Mouse (Mus musculus): ENCODE measurements around the gene Frmpd3. TPM values are rescaled to one million over a fixed set of nuclear protein-coding genes. Genes with fewer than 3 reads are reported as not detected.

Frmpd3 gene
- polyA plus RNA-seq, 1 experiment from 2014 or later, result not detected

DNA sequence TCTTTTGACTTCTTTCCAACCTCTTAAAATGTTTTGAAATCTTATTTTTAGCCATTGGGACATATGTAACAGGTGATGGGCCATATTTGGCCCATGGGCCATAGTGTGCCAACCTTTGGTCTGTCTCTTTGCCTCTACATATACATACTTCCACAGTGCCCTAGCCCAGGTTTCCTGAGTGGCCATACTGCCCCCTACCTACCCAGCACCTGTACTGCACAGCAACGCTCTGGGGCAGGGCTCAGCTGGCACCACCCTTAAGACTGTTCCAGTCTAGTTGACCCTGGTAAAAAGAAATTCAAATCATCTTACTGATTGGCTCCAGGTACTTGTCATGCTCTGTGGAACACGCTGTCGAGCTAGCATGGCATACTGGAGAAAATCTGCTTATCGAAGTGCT is 60.8 kb downstream of the Frmpd3 start:
- no peak for ATAC-seq
- no peak overlapping the region for H3K4me3 ChIP-seq (ENCODE audit: low read length)
- no peak overlapping the region for H3K27ac ChIP-seq (ENCODE audit: low read length)
- no peaks in the 10 kb centered on the region for H3K36me3 ChIP-seq (ENCODE audit: control insufficient read depth, insufficient read depth, low read length)
- WGBS, result 61% methylated on average over 4 of the region's 4 CpGs
- no peak overlapping the region for H3K9ac ChIP-seq (ENCODE audit: low read depth, low read length)
- no peaks in the 10 kb centered on the region for H3K9me3 ChIP-seq (ENCODE audit: control insufficient read depth, low read length)
- H3K4me1 ChIP-seq (ENCODE audit: control insufficient read depth, insufficient read depth, low read length), result no peaks in the 10 kb centered on the region
- H3K4me2 ChIP-seq (ENCODE audit: low read depth, low read length), result no peak overlapping the region
- 0 out of 2 replicates have a peak, but pooled peaks cover 3% of the 10 kb centered on the region for H3K27me3 ChIP-seq (replicated peaks; ENCODE audit: control insufficient read depth, insufficient read depth, low read length)

DNA sequence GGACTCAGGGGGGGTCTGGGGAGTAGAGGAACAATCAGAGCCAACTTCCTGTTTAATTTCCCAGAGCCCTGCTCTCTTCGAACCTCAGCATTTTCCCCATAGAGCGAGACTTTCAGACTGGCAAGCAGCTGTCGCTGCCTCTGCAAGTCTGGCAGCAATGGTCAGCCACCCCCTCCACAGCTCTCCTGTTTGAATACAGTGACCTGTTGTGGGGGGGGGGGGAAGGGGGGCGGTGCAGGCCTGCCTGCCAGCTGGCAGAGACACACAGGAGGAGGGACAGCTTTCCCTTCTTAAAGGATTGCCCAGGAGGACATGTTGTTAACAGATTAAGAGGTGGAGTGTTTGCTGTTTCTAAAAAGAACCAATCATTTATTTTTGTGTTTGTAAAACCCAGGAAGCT is 64.0 kb downstream of the Frmpd3 start:
- Histone ChIP-seq H3K4me1 (ENCODE audit: control insufficient read depth, insufficient read depth, low read length) (no peaks in the 10 kb centered on the region), H3K27me3 (replicated peaks; ENCODE audit: control insufficient read depth, insufficient read depth, low read length) (0 out of 2 replicates have a peak, but pooled peaks cover 3% of the 10 kb centered on the region), H3K27ac (ENCODE audit: low read length) (no peak overlapping the region), H3K4me3 (ENCODE audit: low read length) (no peak overlapping the region), H3K36me3 (ENCODE audit: control insufficient read depth, insufficient read depth, low read length) (no peaks in the 10 kb centered on the region), H3K9me3 (ENCODE audit: control insufficient read depth, low read length) (no peaks in the 10 kb centered on the region), H3K9ac (ENCODE audit: low read depth, low read length) (no peak overlapping the region), H3K4me2 (ENCODE audit: low read depth, low read length) (no peak overlapping the region)
- peak; percentile 40; the same call in 1 of the 2 replicates for ATAC-seq
- WGBS, result 43% methylated on average over 3 of the region's 4 CpGs

DNA sequence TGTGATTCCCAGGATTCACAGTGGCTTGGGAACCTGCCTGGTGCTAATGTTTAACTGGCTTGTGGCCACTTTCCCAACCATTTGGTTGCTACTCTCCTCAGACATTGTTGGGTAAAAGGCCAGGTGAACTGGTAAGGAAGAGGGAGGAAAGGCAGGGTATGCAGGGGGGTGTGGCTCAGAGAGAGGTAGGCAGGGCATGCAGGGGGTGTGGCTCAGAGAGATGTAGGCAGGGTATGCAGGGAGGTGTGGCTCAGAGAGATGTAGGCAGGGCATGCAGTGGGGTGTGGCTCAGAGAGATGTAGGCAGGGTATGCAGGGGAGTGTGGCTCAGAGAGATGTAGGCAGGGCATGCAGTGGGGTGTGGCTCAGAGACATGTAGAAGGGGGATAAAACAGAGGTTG is 64.4 kb downstream of the Frmpd3 start:
- peak; percentile 50; the same call in 1 of the 2 replicates for ATAC-seq

DNA sequence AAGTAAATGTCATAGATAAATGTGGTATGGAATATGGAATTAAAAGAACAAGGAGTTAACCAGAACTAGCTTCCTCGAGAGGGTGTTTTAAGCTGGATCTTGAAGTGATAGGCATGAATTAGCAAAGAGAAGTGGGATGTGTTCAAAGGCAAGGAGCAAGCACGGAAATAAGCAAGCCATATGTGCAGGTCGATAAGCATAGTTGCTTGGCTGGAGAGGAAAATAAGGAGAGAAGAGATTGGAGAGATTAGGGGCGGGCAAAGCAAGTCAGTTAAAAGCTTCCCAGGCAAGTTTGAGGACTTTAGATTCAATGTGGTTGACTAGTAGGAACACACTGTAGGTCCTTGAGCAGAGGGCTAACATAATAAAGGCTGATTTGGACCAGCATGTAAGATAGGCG is 65.5 kb downstream of the Frmpd3 start:
- no peak for ATAC-seq
- Histone ChIP-seq H3K4me2 (ENCODE audit: low read depth, low read length) (no peak overlapping the region), H3K4me3 (ENCODE audit: low read length) (no peak overlapping the region), H3K4me1 (ENCODE audit: control insufficient read depth, insufficient read depth, low read length) (no peaks in the 10 kb centered on the region), H3K9ac (ENCODE audit: low read depth, low read length) (no peak overlapping the region), H3K27ac (ENCODE audit: low read length) (no peak overlapping the region), H3K27me3 (replicated peaks; ENCODE audit: control insufficient read depth, insufficient read depth, low read length) (0 out of 2 replicates have a peak, but pooled peaks cover 3% of the 10 kb centered on the region), H3K36me3 (ENCODE audit: control insufficient read depth, insufficient read depth, low read length) (no peaks in the 10 kb centered on the region), H3K9me3 (ENCODE audit: control insufficient read depth, low read length) (no peaks in the 10 kb centered on the region)
- 78% methylated on average over 5 of the region's 5 CpGs for WGBS

More for the DNA sequence above, 64.4 kb downstream of the Frmpd3 start:
- Histone ChIP-seq H3K36me3 (ENCODE audit: control insufficient read depth, insufficient read depth, low read length) (no peaks in the 10 kb centered on the region), H3K4me1 (ENCODE audit: control insufficient read depth, insufficient read depth, low read length) (no peaks in the 10 kb centered on the region), H3K9ac (ENCODE audit: low read depth, low read length) (no peak overlapping the region), H3K27me3 (replicated peaks; ENCODE audit: control insufficient read depth, insufficient read depth, low read length) (0 out of 2 replicates have a peak, but pooled peaks cover 3% of the 10 kb centered on the region), H3K9me3 (ENCODE audit: control insufficient read depth, low read length) (no peaks in the 10 kb centered on the region), H3K27ac (ENCODE audit: low read length) (no peak overlapping the region), H3K4me2 (ENCODE audit: low read depth, low read length) (no peak overlapping the region), H3K4me3 (ENCODE audit: low read length) (no peak overlapping the region)

DNA sequence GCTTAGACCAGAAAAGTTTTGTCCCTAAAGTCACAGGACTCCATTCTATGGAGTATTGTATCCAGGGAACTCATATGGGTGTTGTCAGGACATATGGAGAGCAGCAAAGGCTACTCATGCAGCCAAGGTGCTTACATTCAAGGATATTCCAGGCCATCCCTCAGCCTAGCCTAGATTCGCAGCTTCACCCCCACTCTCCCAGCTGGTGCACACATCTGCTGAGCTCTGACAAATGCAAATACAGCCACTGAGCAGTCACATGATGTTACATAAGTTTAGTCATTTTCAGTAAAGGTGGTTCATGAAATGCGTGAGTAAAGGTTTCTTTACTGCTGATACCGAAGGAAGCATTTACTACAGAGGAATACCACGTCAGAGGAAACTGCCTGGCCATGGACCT is 76.4 kb downstream of the Frmpd3 start:
- Histone ChIP-seq H3K4me2 (ENCODE audit: low read depth, low read length) (no peak overlapping the region), H3K27me3 (replicated peaks; ENCODE audit: control insufficient read depth, insufficient read depth, low read length) (0 out of 2 replicates have a peak, but pooled peaks cover 2% of the 10 kb centered on the region), H3K4me3 (ENCODE audit: low read length) (no peak overlapping the region), H3K4me1 (ENCODE audit: control insufficient read depth, insufficient read depth, low read length) (no peaks in the 10 kb centered on the region), H3K27ac (ENCODE audit: low read length) (no peak overlapping the region), H3K36me3 (ENCODE audit: control insufficient read depth, insufficient read depth, low read length) (no peaks in the 10 kb centered on the region), H3K9me3 (ENCODE audit: control insufficient read depth, low read length) (no peaks in the 10 kb centered on the region), H3K9ac (ENCODE audit: low read depth, low read length) (no peak overlapping the region)
- no peak for ATAC-seq
- 77% methylated on average over 4 of the region's 4 CpGs for WGBS

DNA sequence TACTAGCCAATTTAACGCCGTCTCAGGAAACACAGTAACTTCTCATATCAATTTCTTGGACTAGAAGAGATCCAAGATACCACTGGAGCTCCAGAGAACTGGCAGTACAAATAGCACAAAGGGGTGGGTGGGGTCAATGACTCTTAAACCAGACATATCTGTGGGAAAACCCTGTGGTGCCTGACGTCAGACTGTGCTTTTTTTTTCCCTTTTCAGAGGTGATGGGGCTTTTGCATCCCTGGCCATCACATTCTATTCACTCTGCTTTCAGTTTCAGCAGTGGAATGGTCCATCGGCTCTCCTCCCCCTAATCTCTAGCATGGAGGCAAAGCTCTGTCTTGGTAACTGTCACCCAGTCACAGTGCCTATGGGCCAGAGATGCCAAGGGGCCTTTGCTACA is 85.1 kb downstream of the Frmpd3 start:
- no peaks in the 10 kb centered on the region for H3K36me3 ChIP-seq (ENCODE audit: control insufficient read depth, insufficient read depth, low read length)
- H3K27me3 ChIP-seq (replicated peaks; ENCODE audit: control insufficient read depth, insufficient read depth, low read length), result peaks cover 4% of the 10 kb centered on the region; the same call in 1 of the 2 replicates
- no peak overlapping the region for H3K4me3 ChIP-seq (ENCODE audit: low read length)
- H3K4me2 ChIP-seq (ENCODE audit: low read depth, low read length), result no peak overlapping the region
- no peak overlapping the region for H3K27ac ChIP-seq (ENCODE audit: low read length)
- WGBS, result 86% methylated on average over 4 of the region's 4 CpGs
- no peaks in the 10 kb centered on the region for H3K9me3 ChIP-seq (ENCODE audit: control insufficient read depth, low read length)
- no peak overlapping the region for H3K9ac ChIP-seq (ENCODE audit: low read depth, low read length)
- ATAC-seq, result no peak
- no peaks in the 10 kb centered on the region for H3K4me1 ChIP-seq (ENCODE audit: control insufficient read depth, insufficient read depth, low read length)

DNA sequence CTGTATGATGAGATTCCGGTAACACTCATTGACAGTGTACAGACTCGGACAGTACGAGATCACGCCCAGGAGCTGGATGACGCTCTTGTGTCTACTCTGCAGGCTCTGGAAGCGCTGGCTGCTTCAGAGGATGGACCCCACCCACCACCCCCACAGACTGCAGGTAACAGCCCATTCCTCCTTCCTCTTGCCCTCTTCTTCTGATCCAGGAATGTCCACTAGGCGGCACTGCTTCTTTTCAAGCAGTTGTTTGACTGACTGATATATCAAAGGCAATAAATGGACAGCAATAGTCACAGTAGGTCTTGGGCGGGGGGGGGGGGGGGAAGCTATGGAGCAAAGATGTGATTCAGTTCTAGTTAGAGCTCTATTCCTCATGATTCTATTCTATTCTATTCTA is 86.2 kb downstream of the Frmpd3 start:
- Histone ChIP-seq H3K27ac (ENCODE audit: low read length) (no peak overlapping the region), H3K9me3 (ENCODE audit: control insufficient read depth, low read length) (no peaks in the 10 kb centered on the region), H3K4me2 (ENCODE audit: low read depth, low read length) (no peak overlapping the region), H3K27me3 (replicated peaks; ENCODE audit: control insufficient read depth, insufficient read depth, low read length) (peaks cover 2% of the 10 kb centered on the region; the same call in 1 of the 2 replicates), H3K36me3 (ENCODE audit: control insufficient read depth, insufficient read depth, low read length) (no peaks in the 10 kb centered on the region), H3K4me1 (ENCODE audit: control insufficient read depth, insufficient read depth, low read length) (no peaks in the 10 kb centered on the region), H3K9ac (ENCODE audit: low read depth, low read length) (no peak overlapping the region), H3K4me3 (ENCODE audit: low read length) (no peak overlapping the region)
- 65% methylated on average over 7 of the region's 8 CpGs for WGBS
- no peak for ATAC-seq

DNA sequence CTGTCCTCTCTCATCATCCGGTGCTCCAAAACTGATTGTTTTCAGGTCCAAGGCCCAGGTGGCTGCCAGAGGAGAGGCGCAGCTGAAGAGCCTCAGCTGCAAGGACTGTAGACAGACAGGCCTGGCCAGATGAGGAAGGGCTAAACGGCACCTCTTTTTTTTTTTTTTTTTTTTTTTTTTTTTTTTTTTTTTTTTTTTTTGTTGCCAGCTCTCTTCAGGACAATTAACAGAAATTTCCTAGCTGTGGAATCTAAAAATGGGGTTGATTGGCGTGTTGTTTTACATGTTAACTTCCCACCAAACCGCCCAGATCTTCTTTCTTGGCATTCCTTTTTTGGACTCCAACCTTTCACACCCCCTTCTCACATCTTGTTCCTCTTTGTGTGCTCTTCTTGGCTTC is 87.9 kb downstream of the Frmpd3 start:
- H3K27ac ChIP-seq (ENCODE audit: low read length), result no peak overlapping the region
- no peak overlapping the region for H3K4me2 ChIP-seq (ENCODE audit: low read depth, low read length)
- no peaks in the 10 kb centered on the region for H3K36me3 ChIP-seq (ENCODE audit: control insufficient read depth, insufficient read depth, low read length)
- 85% methylated on average over 5 of the region's 5 CpGs for WGBS
- H3K27me3 ChIP-seq (replicated peaks; ENCODE audit: control insufficient read depth, insufficient read depth, low read length), result peaks cover 4% of the 10 kb centered on the region; the same call in 1 of the 2 replicates
- H3K9me3 ChIP-seq (ENCODE audit: control insufficient read depth, low read length), result no peaks in the 10 kb centered on the region
- ATAC-seq, result no peak
- H3K4me3 ChIP-seq (ENCODE audit: low read length), result no peak overlapping the region
- no peaks in the 10 kb centered on the region for H3K4me1 ChIP-seq (ENCODE audit: control insufficient read depth, insufficient read depth, low read length)
- H3K9ac ChIP-seq (ENCODE audit: low read depth, low read length), result no peak overlapping the region

DNA sequence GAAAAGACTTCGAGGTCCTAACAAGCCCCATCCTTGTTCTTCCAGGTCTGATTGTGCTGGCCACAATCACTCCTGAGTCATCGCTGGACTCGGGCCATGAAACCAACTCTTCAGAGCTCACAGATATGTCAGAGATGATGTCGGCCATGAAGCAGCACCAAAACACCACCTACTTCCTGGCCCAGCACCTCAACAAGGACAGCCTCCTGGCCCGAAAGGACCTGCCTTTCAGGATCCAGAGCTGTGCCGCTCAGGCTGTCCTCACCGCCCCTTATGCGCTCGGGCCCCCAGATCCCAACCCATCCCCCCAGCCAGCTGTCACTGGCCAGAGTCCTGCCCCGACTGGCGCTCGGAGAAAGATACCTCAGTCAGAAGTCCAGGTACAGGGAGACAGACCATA is 88.4 kb downstream of the Frmpd3 start:
- Histone ChIP-seq H3K9ac (ENCODE audit: low read depth, low read length) (no peak overlapping the region), H3K9me3 (ENCODE audit: control insufficient read depth, low read length) (no peaks in the 10 kb centered on the region), H3K4me1 (ENCODE audit: control insufficient read depth, insufficient read depth, low read length) (no peaks in the 10 kb centered on the region), H3K4me2 (ENCODE audit: low read depth, low read length) (no peak overlapping the region), H3K27ac (ENCODE audit: low read length) (no peak overlapping the region), H3K27me3 (replicated peaks; ENCODE audit: control insufficient read depth, insufficient read depth, low read length) (peaks cover 5% of the 10 kb centered on the region; the same call in 1 of the 2 replicates), H3K36me3 (ENCODE audit: control insufficient read depth, insufficient read depth, low read length) (no peaks in the 10 kb centered on the region), H3K4me3 (ENCODE audit: low read length) (no peak overlapping the region)
- WGBS, result 85% methylated on average over 12 of the region's 12 CpGs
- ATAC-seq, result no peak

DNA sequence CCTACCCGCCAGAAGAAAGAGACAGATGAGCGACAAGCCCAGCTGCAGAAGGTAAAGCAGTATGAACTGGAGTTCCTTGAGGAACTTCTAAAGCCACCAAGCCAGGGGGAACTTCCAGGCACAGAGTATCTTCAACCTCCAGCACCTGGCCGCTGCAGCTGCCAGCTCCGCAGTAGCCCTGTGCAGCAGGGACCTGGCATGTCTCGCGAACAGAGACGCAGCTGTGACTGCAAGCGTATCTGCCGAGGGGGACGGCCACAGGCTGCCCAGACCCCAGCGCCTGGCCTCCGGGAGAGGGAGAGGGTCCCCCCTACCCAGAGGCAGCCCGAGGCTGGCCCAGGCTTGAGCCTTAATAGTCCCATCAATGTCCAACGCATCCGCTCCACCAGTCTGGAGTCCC is 89.9 kb downstream of the Frmpd3 start:
- Histone ChIP-seq H3K27me3 (replicated peaks; ENCODE audit: control insufficient read depth, insufficient read depth, low read length) (peaks cover 4% of the 10 kb centered on the region; the same call in 1 of the 2 replicates), H3K27ac (ENCODE audit: low read length) (no peak overlapping the region), H3K9me3 (ENCODE audit: control insufficient read depth, low read length) (no peaks in the 10 kb centered on the region), H3K36me3 (ENCODE audit: control insufficient read depth, insufficient read depth, low read length) (no peaks in the 10 kb centered on the region), H3K4me2 (ENCODE audit: low read depth, low read length) (no peak overlapping the region), H3K4me1 (ENCODE audit: control insufficient read depth, insufficient read depth, low read length) (no peaks in the 10 kb centered on the region), H3K4me3 (ENCODE audit: low read length) (no peak overlapping the region), H3K9ac (ENCODE audit: low read depth, low read length) (no peak overlapping the region)
- ATAC-seq, result no peak
- 84% methylated on average over 15 of the region's 15 CpGs for whole genome bisulfite sequencing
